Mouse (Mus musculus): Measurements from ENCODE around the gene Hmx3.
A peak's percentile ranks its signal among the peaks of the same experiment; 100 is the strongest.

The Hmx3 gene

GRCm38 (mm10) chr7:131542115-131542871, at the start of gene Hmx3:
Gene Hmx3, plus strand, starts transcription at chr7:131542867.
- peak; percentile 62 for DNase-seq (ENCODE audit: low spot score)

GRCm38 (mm10) chr7:131503739-131504138, 38.9 kb upstream of the Hmx3 start:
- DNase-seq (ENCODE audit: low spot score) = no peak

- peak; percentile 78 for DNase-seq (ENCODE audit: low spot score)
These were observed 2.7 kb upstream of the Hmx3 start for GRCm38 (mm10) chr7:131539979-131540378.

GRCm38 (mm10) chr7:131541184-131542114, 1.2 kb upstream of the Hmx3 start:
- no peak for DNase-seq (ENCODE audit: low spot score)

GRCm38 (mm10) chr7:131542872-131543622, 380 bp downstream of the Hmx3 start:
- DNase-seq (ENCODE audit: low spot score) = no peak

- no peak for DNase-seq (ENCODE audit: low spot score)
These were observed 1.2 kb downstream of the Hmx3 start for GRCm38 (mm10) chr7:131543623-131544481.

GRCm38 (mm10) chr7:131544871-131545270, 2.2 kb downstream of the Hmx3 start:
- no peak for DNase-seq (ENCODE audit: low spot score)

- no peak for DNase-seq (ENCODE audit: low spot score)
These were observed 3.2 kb downstream of the Hmx3 start for GRCm38 (mm10) chr7:131545701-131546385.

GRCm38 (mm10) chr7:131546423-131546822, 3.8 kb downstream of the Hmx3 start:
- DNase-seq (ENCODE audit: low spot score) = no peak

GRCm38 (mm10) chr7:131547481-131547880, 4.8 kb downstream of the Hmx3 start:
- no peak for DNase-seq (ENCODE audit: low spot score)

GRCm38 (mm10) chr7:131548473-131548872, 5.8 kb downstream of the Hmx3 start, which contains the start of gene Hmx2:
Gene Hmx2, plus strand, starts transcription at chr7:131548773.
- no peak for DNase-seq (ENCODE audit: low spot score)

GRCm38 (mm10) chr7:131551471-131551870, 8.8 kb downstream of the Hmx3 start:
- DNase-seq (ENCODE audit: low spot score) = no peak

GRCm38 (mm10) chr7:131551931-131552741, 9.5 kb downstream of the Hmx3 start:
- DNase-seq (ENCODE audit: low spot score) = no peak

GRCm38 (mm10) chr7:131552781-131553180, 10.1 kb downstream of the Hmx3 start:
- no peak for DNase-seq (ENCODE audit: low spot score)

- no peak for DNase-seq (ENCODE audit: low spot score)
These were observed 11.1 kb downstream of the Hmx3 start for GRCm38 (mm10) chr7:131553771-131554175.

- no peak for DNase-seq (ENCODE audit: low spot score)
These were observed 11.9 kb downstream of the Hmx3 start for GRCm38 (mm10) chr7:131554341-131555180.

- peak; percentile 29 for DNase-seq (ENCODE audit: low spot score)
These were observed 12.8 kb downstream of the Hmx3 start for GRCm38 (mm10) chr7:131555301-131556081.

GRCm38 (mm10) chr7:131556116-131556515, 13.4 kb downstream of the Hmx3 start:
- DNase-seq (ENCODE audit: low spot score) = no peak
